Mouse (Mus musculus): Measurements from ENCODE around the gene Sars2.

GRCm38 (mm10) chr7:28735701-28736100, 6.1 kb upstream of the Sars2 start:
- TF ChIP-seq SRF (IDR thresholded peaks at IDR 0.05; ENCODE audit: control insufficient read depth, insufficient read length, low read depth) (no peak), POLR2AphosphoS2 (IDR thresholded peaks at IDR 0.05; ENCODE audit: insufficient read length, low read depth) (no peak), USF1 (IDR thresholded peaks at IDR 0.05; ENCODE audit: low read depth) (no peak), MYOG (IDR thresholded peaks at IDR 0.05; ENCODE audit: control insufficient read depth in 1 of 3, insufficient read depth in 1 of 3, insufficient read length in 2 of 3, low read depth in 2 of 3) (no peak), CEBPB (IDR thresholded peaks at IDR 0.05; ENCODE audit: insufficient read depth, poor library complexity, severe bottlenecking) (no peak), MYOD1 (IDR thresholded peaks at IDR 0.05; ENCODE audit: control insufficient read depth in 1 of 3, insufficient read length in 2 of 3, low read depth in 2 of 3) (no peak), POLR2A (IDR thresholded peaks at IDR 0.05; ENCODE audit: insufficient read length, low read depth) (no peak), TCF12 (IDR thresholded peaks at IDR 0.05; ENCODE audit: insufficient read depth, poor library complexity, severe bottlenecking) (no peak), TCF3 (IDR thresholded peaks at IDR 0.05; ENCODE audit: insufficient read length, low read depth) (no peak)

Data from myocyte (in vitro differentiated cells).